In genomic region chr8:122767229-122767628, GRCm38 (mm10) we compare ENCODE assay signal across 27 mouse cellular contexts. TPM values are rescaled to one million over a fixed set of nuclear protein-coding genes. Genes with fewer than 3 reads are reported as not detected.
DNase-seq lines count a peak whose midpoint lies in the region; ATAC-seq and TF ChIP-seq lines count a peak whose summit lies in the region.
"Had no signal": no experiment of that assay in that cellular context is flagged by ENCODE, and none has a peak within 500 bp of the region (broad histone marks: within the 10 kb centered on the region; RNA-seq: fewer than 3 reads in every experiment).

No protein-coding gene starts in this region.

- H3K27ac ChIP-seq in midbrain, embryonic 13.5 days, result no peak overlapping the region
- H3K27ac ChIP-seq in midbrain, embryonic 11.5 days (ENCODE audit: low read depth, low read length), result no peak overlapping the region
- H3K27ac ChIP-seq in MEL (ENCODE audit: control insufficient read depth, low read depth, low read length), result peak overlapping the region; percentile 74
- peak overlapping the region; percentile 91 for H3K27ac ChIP-seq in brown adipose tissue, adult 24 weeks (replicated peaks; ENCODE audit: low read depth, low read length)
- H3K27ac ChIP-seq in forebrain, embryonic 11.5 days (ENCODE audit: low read depth, low read length), result no peak overlapping the region
- H3K27ac ChIP-seq in heart, embryonic 12.5 days (ENCODE audit: poor library complexity, severe bottlenecking), result no peak overlapping the region
- H3K27ac ChIP-seq: embryonic facial prominence, embryonic 12.5 days; forebrain, embryonic 10.5 days; gastrocnemius, adult 2 months; hindbrain, embryonic 12.5 days; limb, embryonic 15.5 days; liver, embryonic 13.5 days; neural tube, embryonic 12.5 days had no signal

- no peak overlapping the region for H3K4me3 ChIP-seq in midbrain, embryonic 13.5 days (replicated peaks)
- no peak overlapping the region for H3K4me3 ChIP-seq in midbrain, embryonic 11.5 days (ENCODE audit: low read depth, low read length)
- peak overlapping the region; percentile 1 to 9; a peak in 2 of 4 replicates for H3K4me3 ChIP-seq in MEL (ENCODE audit: control insufficient read depth in 1 of 2, insufficient read depth in 1 of 2, low read depth in 2 of 2, low read length in 2 of 2)
- H3K4me3 ChIP-seq in brown adipose tissue, adult 24 weeks (ENCODE audit: insufficient read depth, low read depth, low read length), result no peak overlapping the region
- H3K4me3 ChIP-seq in forebrain, embryonic 11.5 days (ENCODE audit: low read depth, low read length), result no peak overlapping the region
- H3K4me3 ChIP-seq in heart, embryonic 12.5 days, result no peak overlapping the region
- H3K4me3 ChIP-seq: embryonic facial prominence, embryonic 12.5 days; forebrain, embryonic 10.5 days; gastrocnemius, adult 2 months; hindbrain, embryonic 12.5 days; limb, embryonic 10.5 days; limb, embryonic 15.5 days; liver, embryonic 13.5 days; myocyte; neural tube, embryonic 12.5 days had no signal

- H3K9me3 ChIP-seq in midbrain, embryonic 13.5 days, result no peaks in the 10 kb centered on the region
- H3K9me3 ChIP-seq in midbrain, embryonic 11.5 days (ENCODE audit: control insufficient read depth, low read length), result no peaks in the 10 kb centered on the region
- no peaks in the 10 kb centered on the region for H3K9me3 ChIP-seq in MEL (replicated peaks; ENCODE audit: insufficient read depth, low read length)
- no peaks in the 10 kb centered on the region for H3K9me3 ChIP-seq in forebrain, embryonic 11.5 days (ENCODE audit: control insufficient read depth, low read length)
- no peaks in the 10 kb centered on the region for H3K9me3 ChIP-seq in heart, embryonic 12.5 days (replicated peaks)
- H3K9me3 ChIP-seq: embryonic facial prominence, embryonic 12.5 days; forebrain, embryonic 10.5 days; hindbrain, embryonic 12.5 days; limb, embryonic 10.5 days; limb, embryonic 15.5 days; liver, embryonic 13.5 days; neural tube, embryonic 12.5 days had no signal

- peaks cover 13% of the 10 kb centered on the region for H3K4me1 ChIP-seq in midbrain, embryonic 13.5 days (replicated peaks)
- no peaks in the 10 kb centered on the region for H3K4me1 ChIP-seq in midbrain, embryonic 11.5 days (ENCODE audit: control insufficient read depth, insufficient read depth, low read length)
- peaks cover 39 to 49% of the 10 kb centered on the region in 2 experiments for H3K4me1 ChIP-seq in MEL (ENCODE audit: control insufficient read depth in 1 of 2, insufficient read depth in 2 of 2, low read length in 2 of 2)
- H3K4me1 ChIP-seq in brown adipose tissue, adult 24 weeks (ENCODE audit: control insufficient read depth, insufficient read depth, insufficient read length, low read length), result peaks cover 10% of the 10 kb centered on the region
- H3K4me1 ChIP-seq in forebrain, embryonic 11.5 days (replicated peaks; ENCODE audit: control insufficient read depth, insufficient read depth, low read length), result no peaks in the 10 kb centered on the region
- H3K4me1 ChIP-seq in heart, embryonic 12.5 days (replicated peaks), result peaks cover 10% of the 10 kb centered on the region
- H3K4me1 ChIP-seq: embryonic facial prominence, embryonic 12.5 days had no signal

- H3K79me2 ChIP-seq in MEL (ENCODE audit: control insufficient read depth, insufficient read depth, low read length, poor library complexity), result peaks cover 7% of the 10 kb centered on the region

- no peak for TF ChIP-seq CTCF in MEL (IDR thresholded peaks at IDR 0.05 in 2 of 3, conservative IDR thresholded peaks at IDR 0.05 in 1 of 3; ENCODE audit: control insufficient read depth in 1 of 3, insufficient read depth in 1 of 3, low read depth in 2 of 3, low read length in 3 of 3, poor library complexity in 1 of 3, severe bottlenecking in 1 of 3)

- 52% methylated on average over 9 of the region's 9 CpGs for WGBS in midbrain, embryonic 13.5 days
- WGBS in midbrain, embryonic 11.5 days, result 46% methylated on average over 9 of the region's 9 CpGs
- whole genome bisulfite sequencing in forebrain, embryonic 11.5 days, result 43% methylated on average over 9 of the region's 9 CpGs
- WGBS in heart, embryonic 12.5 days, result 47% methylated on average over 9 of the region's 9 CpGs

- ATAC-seq in midbrain, embryonic 13.5 days, result peak; percentile 46; the same call in 1 of the 2 replicates
- ATAC-seq in midbrain, embryonic 11.5 days (ENCODE audit: low FRiP score), result no peak
- no peak for ATAC-seq in forebrain, embryonic 11.5 days (replicated peaks; ENCODE audit: low FRiP score)
- no peak for ATAC-seq in heart, embryonic 12.5 days (ENCODE audit: insufficient number of reproducible peaks, low FRiP score)
- ATAC-seq: forebrain, embryonic 16.5 days; intestine, postnatal 0 days; lung, postnatal 0 days had no signal

- TF ChIP-seq POLR2A in MEL (IDR thresholded peaks at IDR 0.05; ENCODE audit: control insufficient read depth in 1 of 2, insufficient read depth in 1 of 2, low read depth in 1 of 2, low read length in 2 of 2, poor library complexity in 1 of 2), result peak in 1 of 2 experiments; percentile 50; a peak in 2 of 4 replicates

- no peak overlapping the region for H3K4me2 ChIP-seq in midbrain, embryonic 13.5 days (replicated peaks)
- no peak overlapping the region for H3K4me2 ChIP-seq in midbrain, embryonic 11.5 days
- H3K4me2 ChIP-seq in forebrain, embryonic 11.5 days (ENCODE audit: low read depth, low read length, severe bottlenecking), result no peak overlapping the region
- no peak overlapping the region for H3K4me2 ChIP-seq in heart, embryonic 12.5 days
- H3K4me2 ChIP-seq: embryonic facial prominence, embryonic 12.5 days; hindbrain, embryonic 12.5 days; limb, embryonic 15.5 days; liver, embryonic 13.5 days; neural tube, embryonic 12.5 days had no signal

- H3K36me3 ChIP-seq in midbrain, embryonic 13.5 days, result no peaks in the 10 kb centered on the region
- H3K36me3 ChIP-seq in midbrain, embryonic 11.5 days (ENCODE audit: control insufficient read depth, insufficient read depth, low read length), result no peaks in the 10 kb centered on the region
- H3K36me3 ChIP-seq in MEL (ENCODE audit: control insufficient read depth in 1 of 2, insufficient read depth in 2 of 2, low read length in 2 of 2), result peaks cover 0 to 46% of the 10 kb centered on the region in 2 experiments; a peak in 2 of 4 replicates
- H3K36me3 ChIP-seq in forebrain, embryonic 11.5 days (ENCODE audit: control insufficient read depth, insufficient read depth, low read length), result no peaks in the 10 kb centered on the region
- H3K36me3 ChIP-seq in heart, embryonic 12.5 days, result no peaks in the 10 kb centered on the region
- H3K36me3 ChIP-seq: embryonic facial prominence, embryonic 12.5 days; forebrain, embryonic 10.5 days; hindbrain, embryonic 12.5 days; limb, embryonic 10.5 days; limb, embryonic 15.5 days; liver, embryonic 13.5 days; neural tube, embryonic 12.5 days had no signal

- no peak for TF ChIP-seq RAD21 in MEL (IDR thresholded peaks at IDR 0.05; ENCODE audit: low read depth, low read length)

- peak; percentile 77 to 87 for TF ChIP-seq EP300 in MEL (IDR thresholded peaks at IDR 0.05; ENCODE audit: low read depth in 1 of 2, low read length in 2 of 2)

- DNase-seq in midbrain, embryonic 11.5 days (ENCODE audit: low spot score, missing footprints), result no peak
- peak; percentile 78 for DNase-seq in MEL (ENCODE audit: low read depth, low spot score)
- no peak for DNase-seq in forebrain, embryonic 11.5 days (ENCODE audit: low spot score)
- DNase-seq: cerebellum, adult 8-10 months; cerebellum, postnatal 25 days; embryo, embryonic 11 days; gastrocnemius, adult 2 months; heart, postnatal 14 days; kidney, adult 9 months; layer of hippocampus, adult 9-11 months; liver, embryonic 13.5 days; lung, adult 18-20 months; lung, postnatal 4 days had no signal

- H3K9ac ChIP-seq in midbrain, embryonic 13.5 days (replicated peaks), result no peak overlapping the region
- H3K9ac ChIP-seq in midbrain, embryonic 11.5 days (ENCODE audit: low read length), result no peak overlapping the region; the same call in 1 of the 2 replicates
- peak overlapping the region; percentile 52 for H3K9ac ChIP-seq in MEL (ENCODE audit: control insufficient read depth, low read depth, low read length, poor library complexity, severe bottlenecking)
- H3K9ac ChIP-seq in forebrain, embryonic 11.5 days (ENCODE audit: low read length), result no peak overlapping the region
- no peak overlapping the region for H3K9ac ChIP-seq in heart, embryonic 12.5 days
- H3K9ac ChIP-seq: embryonic facial prominence, embryonic 12.5 days; hindbrain, embryonic 12.5 days; limb, embryonic 15.5 days; liver, embryonic 13.5 days; neural tube, embryonic 12.5 days had no signal

- peaks cover 16% of the 10 kb centered on the region; the same call in 1 of the 2 replicates for H3K27me3 ChIP-seq in midbrain, embryonic 13.5 days
- H3K27me3 ChIP-seq in midbrain, embryonic 11.5 days (ENCODE audit: control insufficient read depth, insufficient read depth, low read length), result no peaks in the 10 kb centered on the region
- H3K27me3 ChIP-seq in MEL (ENCODE audit: control insufficient read depth in 1 of 2, insufficient read depth in 2 of 2, low read length in 2 of 2), result no peaks in the 10 kb centered on the region
- no peaks in the 10 kb centered on the region for H3K27me3 ChIP-seq in forebrain, embryonic 11.5 days (ENCODE audit: control insufficient read depth, insufficient read depth, low read length)
- H3K27me3 ChIP-seq in heart, embryonic 12.5 days (replicated peaks), result peaks cover 50% of the 10 kb centered on the region
- H3K27me3 ChIP-seq: CH12.LX; limb, embryonic 15.5 days; neural tube, embryonic 12.5 days had no signal

TF ChIP-seq in MEL, 35 proteins besides CTCF, POLR2A, EP300 and RAD21 (continues in another document):
- TF ChIP-seq TAL1 (IDR thresholded peaks at IDR 0.05; ENCODE audit: low read length), result 0 out of 2 replicates have a peak, but pooled peaks have one; percentile 2
- peak; percentile 69 for TF ChIP-seq TCF12 (IDR thresholded peaks at IDR 0.05; ENCODE audit: low read depth, low read length)
- TF ChIP-seq SIN3A (IDR thresholded peaks at IDR 0.05; ENCODE audit: low read length), result peak; percentile 76
- no peak for TF ChIP-seq E2F4 (IDR thresholded peaks at IDR 0.05; ENCODE audit: borderline replicate concordance, low read depth, low read length)
- TF ChIP-seq JUND (IDR thresholded peaks at IDR 0.05; ENCODE audit: low read depth, low read length), result no peak
- 0 out of 2 replicates have a peak, but pooled peaks have one; percentile 21 for TF ChIP-seq RCOR1 (IDR thresholded peaks at IDR 0.05; ENCODE audit: low read depth, low read length)
- TF ChIP-seq ETS1 (IDR thresholded peaks at IDR 0.05; ENCODE audit: low read depth, low read length), result peak; percentile 64

RNA-seq across cellular contexts. Expression of gene Acsf3, which starts 8.1 kb away (rescaled TPM):
- polyA plus RNA-seq in midbrain, embryonic 13.5 days (2015; fragmentation: Nextera tagmentation; extraction: Ambion mirVana), result 17.9 and 18.7 TPM in 2 replicates
- 13.9 and 14.9 TPM in 2 replicates for polyA plus RNA-seq in midbrain, embryonic 11.5 days (2014; fragmentation: Nextera tagmentation; extraction: Ambion mirVana)
- total RNA-seq in MEL (2012; rRNA removed), result 17.8 and 19.4 TPM in 2 replicates
- polyA plus RNA-seq in MEL (2012; ENCODE audit: insufficient read depth in 1 of 2, insufficient read length in 2 of 2, low read depth in 1 of 2, low replicate concordance in 2 of 2, missing spikeins in 1 of 2), result 10 to 100 TPM in 1 of 2 experiments, not detected in 1; 37.2 TPM
- 102 and 104 TPM in 2 replicates for polyA plus RNA-seq in brown adipose tissue, adult 24 weeks (2012; ENCODE audit: insufficient read depth, insufficient read length, missing spikeins)
- polyA plus RNA-seq in forebrain, embryonic 11.5 days (2014; fragmentation: Nextera tagmentation; extraction: Ambion mirVana), result 15.6 and 16.3 TPM in 2 replicates
- 14.4 and 17.3 TPM in 2 replicates for polyA plus RNA-seq in heart, embryonic 12.5 days (2016; fragmentation: Nextera tagmentation; extraction: Ambion mirVana)

Comparison
In these comparisons a context has a peak if more than half of its experiments do, and no peak if none do; other contexts are left out.
1. H3K27ac ChIP-seq: peak in MEL (single experiment) and brown adipose tissue, adult 24 weeks (single experiment); none in midbrain, embryonic 13.5 days (single experiment), midbrain, embryonic 11.5 days (single experiment), forebrain, embryonic 11.5 days (single experiment) and heart, embryonic 12.5 days (single experiment).
2. H3K4me3 ChIP-seq: peak in MEL (2 of 2); none in midbrain, embryonic 13.5 days (single experiment), midbrain, embryonic 11.5 days (single experiment), brown adipose tissue, adult 24 weeks (single experiment), forebrain, embryonic 11.5 days (single experiment) and heart, embryonic 12.5 days (single experiment).